Mouse (Mus musculus): Measurements from ENCODE around the gene Dennd1a.
A peak's percentile ranks its signal among the peaks of the same experiment; 100 is the strongest.
"Not testable (repeated sequence)": the region's sequence is repeated elsewhere in the genome, so short reads cannot be mapped to it uniquely, and the experiment has no call there.

Gene Dennd1a

GRCm38 (mm10) chr2:37945598-37946336, 341.4 kb downstream of the Dennd1a start:
- no peak for DNase-seq

- no peak for DNase-seq
Observed at GRCm38 (mm10) chr2:37942906-37943305, 344.3 kb downstream of the Dennd1a start.

GRCm38 (mm10) chr2:37941741-37942140, 345.4 kb downstream of the Dennd1a start:
- DNase-seq: no peak

- no peak for DNase-seq
Observed at GRCm38 (mm10) chr2:37940845-37941361, 346.3 kb downstream of the Dennd1a start.

- no peak for DNase-seq
Observed at GRCm38 (mm10) chr2:37939997-37940396, 347.2 kb downstream of the Dennd1a start.

- not testable (repeated sequence) for DNase-seq
Observed at GRCm38 (mm10) chr2:37936922-37937321, 350.3 kb downstream of the Dennd1a start.

GRCm38 (mm10) chr2:37932240-37932639, 354.9 kb downstream of the Dennd1a start:
- no peak for DNase-seq

- no peak for DNase-seq
Observed at GRCm38 (mm10) chr2:37931018-37931930, 355.9 kb downstream of the Dennd1a start.

GRCm38 (mm10) chr2:37926133-37926503, 361.1 kb downstream of the Dennd1a start:
- no peak for DNase-seq

- peak in 1 of 2 experiments; percentile 50 for DNase-seq
Observed at GRCm38 (mm10) chr2:37925413-37926132, 361.6 kb downstream of the Dennd1a start.

- DNase-seq: no peak
Observed at GRCm38 (mm10) chr2:37908721-37909506, 378.3 kb downstream of the Dennd1a start.

- no peak for DNase-seq
Observed at GRCm38 (mm10) chr2:37908296-37908695, 378.9 kb downstream of the Dennd1a start.

GRCm38 (mm10) chr2:37906261-37906660, 380.9 kb downstream of the Dennd1a start:
- no peak for DNase-seq

GRCm38 (mm10) chr2:37903286-37903685, 383.9 kb downstream of the Dennd1a start:
- DNase-seq: no peak

GRCm38 (mm10) chr2:37883214-37883613, 404.0 kb downstream of the Dennd1a start:
- no peak for DNase-seq

- no peak for DNase-seq
Observed at GRCm38 (mm10) chr2:37881262-37881913, 405.8 kb downstream of the Dennd1a start.

GRCm38 (mm10) chr2:37879697-37880096, 407.5 kb downstream of the Dennd1a start:
- DNase-seq: no peak

GRCm38 (mm10) chr2:37872791-37873190, 414.4 kb downstream of the Dennd1a start:
- DNase-seq: no peak

GRCm38 (mm10) chr2:37869628-37870027, 417.6 kb downstream of the Dennd1a start:
- no peak for DNase-seq

GRCm38 (mm10) chr2:37867387-37867786, 419.8 kb downstream of the Dennd1a start:
- peak in 1 of 2 experiments; percentile 28 for DNase-seq

GRCm38 (mm10) chr2:37857472-37857871, 429.7 kb downstream of the Dennd1a start:
- DNase-seq: no peak

- DNase-seq: no peak
Observed at GRCm38 (mm10) chr2:37856955-37857354, 430.2 kb downstream of the Dennd1a start.
